In genomic region chr13:9881930-9882329, GRCm38 (mm10) we compare ENCODE assay signal across 11 mouse cellular contexts.
DNase-seq lines count a peak whose midpoint lies in the region; ATAC-seq and TF ChIP-seq lines count a peak whose summit lies in the region.
"Had no signal": no experiment of that assay in that cellular context is flagged by ENCODE, and none has a peak within 500 bp of the region (broad histone marks: within the 10 kb centered on the region; RNA-seq: fewer than 3 reads in every experiment).

No protein-coding gene starts in this region.

- H3K4me2 ChIP-seq in forebrain, embryonic 14.5 days (ENCODE audit: low read length) = no peak overlapping the region
- no peak overlapping the region for H3K4me2 ChIP-seq in kidney, embryonic 15.5 days
- no peak overlapping the region for H3K4me2 ChIP-seq in neural tube, embryonic 15.5 days
- no peak overlapping the region for H3K4me2 ChIP-seq in stomach, embryonic 15.5 days
- H3K4me2 ChIP-seq: limb, embryonic 15.5 days had no signal

- no peaks in the 10 kb centered on the region for H3K36me3 ChIP-seq in forebrain, embryonic 14.5 days (ENCODE audit: control insufficient read depth, insufficient read depth, low read length)
- no peaks in the 10 kb centered on the region for H3K36me3 ChIP-seq in forebrain, embryonic 10.5 days (replicated peaks)
- no peaks in the 10 kb centered on the region for H3K36me3 ChIP-seq in kidney, embryonic 15.5 days
- no peaks in the 10 kb centered on the region for H3K36me3 ChIP-seq in kidney, adult 2 months (ENCODE audit: control insufficient read depth, insufficient read depth, low read length)
- no peaks in the 10 kb centered on the region for H3K36me3 ChIP-seq in neural tube, embryonic 15.5 days
- no peaks in the 10 kb centered on the region for H3K36me3 ChIP-seq in stomach, embryonic 15.5 days
- H3K36me3 ChIP-seq: limb, embryonic 15.5 days had no signal

- H3K9ac ChIP-seq in forebrain, embryonic 14.5 days (ENCODE audit: low read length) = no peak overlapping the region
- H3K9ac ChIP-seq in kidney, embryonic 15.5 days = no peak overlapping the region
- no peak overlapping the region for H3K9ac ChIP-seq in neural tube, embryonic 15.5 days (replicated peaks)
- no peak overlapping the region for H3K9ac ChIP-seq in stomach, embryonic 15.5 days
- H3K9ac ChIP-seq: limb, embryonic 15.5 days; liver, postnatal 0 days had no signal

- 58% methylated on average over 4 of the region's 4 CpGs for WGBS in forebrain, embryonic 14.5 days
- WGBS in forebrain, embryonic 10.5 days = 63% methylated on average over 4 of the region's 4 CpGs
- WGBS in kidney, embryonic 15.5 days = 47% methylated on average over 4 of the region's 4 CpGs
- 32% methylated on average over 4 of the region's 4 CpGs for WGBS in kidney, adult 2 months
- 68% methylated on average over 4 of the region's 4 CpGs for WGBS in neural tube, embryonic 15.5 days
- 35% methylated on average over 4 of the region's 4 CpGs for WGBS in stomach, embryonic 15.5 days

- H3K27ac ChIP-seq in forebrain, embryonic 14.5 days (ENCODE audit: low read depth, low read length) = no peak overlapping the region
- no peak overlapping the region for H3K27ac ChIP-seq in forebrain, embryonic 10.5 days
- no peak overlapping the region for H3K27ac ChIP-seq in kidney, embryonic 15.5 days
- H3K27ac ChIP-seq in kidney, adult 2 months (ENCODE audit: insufficient read depth, low read depth, low read length) = no peak overlapping the region
- H3K27ac ChIP-seq in neural tube, embryonic 15.5 days (replicated peaks) = no peak overlapping the region
- H3K27ac ChIP-seq in stomach, embryonic 15.5 days = no peak overlapping the region
- H3K27ac ChIP-seq: limb, embryonic 15.5 days had no signal

- DNase-seq in forebrain, embryonic 14.5 days (ENCODE audit: low spot score) = no peak
- DNase-seq in forebrain, embryonic 10.5 days (ENCODE audit: extremely low spot score, low spot score) = no peak
- DNase-seq in kidney, adult 2 months = no peak
- peak; percentile 4 for DNase-seq in neural tube, embryonic 10.5 days (ENCODE audit: extremely low spot score, low spot score)
- DNase-seq in cerebellum, adult 9-10 months = no peak

- no peak overlapping the region for H3K4me3 ChIP-seq in forebrain, embryonic 14.5 days (ENCODE audit: low read depth, low read length)
- H3K4me3 ChIP-seq in forebrain, embryonic 10.5 days = no peak overlapping the region
- H3K4me3 ChIP-seq in kidney, embryonic 15.5 days (replicated peaks) = no peak overlapping the region
- H3K4me3 ChIP-seq in kidney, adult 2 months (ENCODE audit: insufficient read depth, low read depth, low read length) = no peak overlapping the region
- H3K4me3 ChIP-seq in neural tube, embryonic 15.5 days (replicated peaks) = no peak overlapping the region
- H3K4me3 ChIP-seq in stomach, embryonic 15.5 days (replicated peaks) = no peak overlapping the region
- H3K4me3 ChIP-seq: limb, embryonic 15.5 days had no signal

- H3K4me1 ChIP-seq in forebrain, embryonic 14.5 days (ENCODE audit: control insufficient read depth, insufficient read depth, low read length) = no peaks in the 10 kb centered on the region
- H3K4me1 ChIP-seq in forebrain, embryonic 10.5 days = no peaks in the 10 kb centered on the region
- 0 out of 2 replicates have a peak, but pooled peaks cover 3% of the 10 kb centered on the region for H3K4me1 ChIP-seq in kidney, embryonic 15.5 days
- no peaks in the 10 kb centered on the region for H3K4me1 ChIP-seq in kidney, adult 2 months (ENCODE audit: control insufficient read depth, insufficient read depth, low read length)
- H3K4me1 ChIP-seq in neural tube, embryonic 15.5 days = no peaks in the 10 kb centered on the region
- no peaks in the 10 kb centered on the region for H3K4me1 ChIP-seq in stomach, embryonic 15.5 days
- H3K4me1 ChIP-seq: limb, embryonic 15.5 days had no signal

- peak; percentile 27 for ATAC-seq in forebrain, embryonic 14.5 days
- 0 out of 2 replicates have a peak, but pooled peaks have one; percentile 30 for ATAC-seq in kidney, embryonic 15.5 days (replicated peaks; ENCODE audit: low FRiP score)
- ATAC-seq in neural tube, embryonic 15.5 days (ENCODE audit: low FRiP score) = no peak
- 0 out of 2 replicates have a peak, but pooled peaks have one; percentile 14 for ATAC-seq in stomach, embryonic 15.5 days (ENCODE audit: insufficient read depth, low FRiP score, low read depth)

- H3K9me3 ChIP-seq in forebrain, embryonic 14.5 days (replicated peaks; ENCODE audit: control insufficient read depth, low read length) = no peaks in the 10 kb centered on the region
- H3K9me3 ChIP-seq in forebrain, embryonic 10.5 days = no peaks in the 10 kb centered on the region
- no peaks in the 10 kb centered on the region for H3K9me3 ChIP-seq in kidney, embryonic 15.5 days (replicated peaks)
- H3K9me3 ChIP-seq in neural tube, embryonic 15.5 days (replicated peaks) = no peaks in the 10 kb centered on the region
- no peaks in the 10 kb centered on the region for H3K9me3 ChIP-seq in stomach, embryonic 15.5 days
- H3K9me3 ChIP-seq: limb, embryonic 15.5 days had no signal

- no peaks in the 10 kb centered on the region for H3K27me3 ChIP-seq in forebrain, embryonic 14.5 days (replicated peaks; ENCODE audit: control insufficient read depth, insufficient read depth, low read length)
- no peaks in the 10 kb centered on the region for H3K27me3 ChIP-seq in forebrain, embryonic 10.5 days (ENCODE audit: poor library complexity, severe bottlenecking)
- no peaks in the 10 kb centered on the region for H3K27me3 ChIP-seq in kidney, embryonic 15.5 days
- H3K27me3 ChIP-seq in kidney, adult 2 months (replicated peaks; ENCODE audit: control insufficient read depth, insufficient read depth, low read length) = no peaks in the 10 kb centered on the region
- no peaks in the 10 kb centered on the region for H3K27me3 ChIP-seq in neural tube, embryonic 15.5 days (replicated peaks)
- no peaks in the 10 kb centered on the region for H3K27me3 ChIP-seq in stomach, embryonic 15.5 days (replicated peaks)
- H3K27me3 ChIP-seq: CH12.LX; limb, embryonic 15.5 days had no signal

- TF ChIP-seq POLR2A in kidney, adult 2 months (IDR thresholded peaks at IDR 0.05; ENCODE audit: low read depth, low read length) = no peak

- TF ChIP-seq CTCF in kidney, adult 2 months (conservative IDR thresholded peaks at IDR 0.05; ENCODE audit: insufficient read depth, insufficient read length, low read depth, low read length) = no peak
